ENCODE assay signal across 8 mouse cellular contexts in genomic region chr12:33302070-33302469, GRCm38 (mm10).
A peak's percentile ranks its signal among the peaks of the same experiment; 100 is the strongest.
DNase-seq lines count a peak whose midpoint lies in the region; ATAC-seq and TF ChIP-seq lines count a peak whose summit lies in the region.

No protein-coding gene starts in this region.

- no peak for TF ChIP-seq CTCF in olfactory bulb, adult 2 months (IDR thresholded peaks at IDR 0.05; ENCODE audit: insufficient read depth, low read depth, low read length)

- intact Hi-C loops in heart, postnatal 10 days (cut with DNase I), result loop anchor here (5.0 kb wide), 1 partner anchor 125 kb away; the partner anchor contains the start of gene Twistnb

- H3K27me3 ChIP-seq in lung, embryonic 16.5 days (ENCODE audit: control insufficient read depth, insufficient read depth, low read depth, low read length), result no peaks in the 10 kb centered on the region

- peak overlapping the region; percentile 65 for H3K4me2 ChIP-seq in lung, embryonic 16.5 days (ENCODE audit: low read depth, low read length)

- no peaks in the 10 kb centered on the region for H3K9me3 ChIP-seq in lung, embryonic 16.5 days (ENCODE audit: control insufficient read depth, low read length)

- TF ChIP-seq POLR2A in olfactory bulb, adult 2 months (IDR thresholded peaks at IDR 0.05; ENCODE audit: insufficient read depth, low read depth, low read length), result no peak

- peak; percentile 82 for DNase-seq in CD4-positive, CD25-positive, alpha-beta regulatory T cell, adult 2 months (ENCODE audit: low read depth, low spot score)
- DNase-seq in adrenal gland, adult 8-10 months, result peak; percentile 67
- DNase-seq in fibroblast of lung, adult 2 months (ENCODE audit: low read depth), result peak; percentile 59
- DNase-seq in heart, postnatal 10 days, result peak; percentile 80 to 84
- DNase-seq in kidney, postnatal 36 days, result peak; percentile 79 to 87
- DNase-seq in urinary bladder, postnatal 25 days (ENCODE audit: low spot score), result peak; percentile 27

- H3K36me3 ChIP-seq in lung, embryonic 16.5 days (ENCODE audit: control insufficient read depth, insufficient read depth, low read length), result no peaks in the 10 kb centered on the region

- under 1% methylated on average over 14 of the region's 14 CpGs for WGBS in lung, embryonic 16.5 days
- under 1% methylated on average over 14 of the region's 14 CpGs for WGBS in olfactory bulb, adult 2 months

- ATAC-seq in lung, embryonic 16.5 days (ENCODE audit: low read depth), result peak; percentile 93

- H3K4me1 ChIP-seq in lung, embryonic 16.5 days (replicated peaks; ENCODE audit: control insufficient read depth, insufficient read depth, low read length), result peaks cover 11% of the 10 kb centered on the region
- no peaks in the 10 kb centered on the region; the same call in none of the 2 replicates for H3K4me1 ChIP-seq in olfactory bulb, adult 2 months (ENCODE audit: control insufficient read depth, insufficient read depth, low read length)

- peak overlapping the region; percentile 52 for H3K4me3 ChIP-seq in lung, embryonic 16.5 days (ENCODE audit: low read length)
- peak overlapping the region; percentile 59 for H3K4me3 ChIP-seq in olfactory bulb, adult 2 months (ENCODE audit: insufficient read depth, low read depth, low read length)

- peak overlapping the region; percentile 71 for H3K27ac ChIP-seq in lung, embryonic 16.5 days (ENCODE audit: low read length)
- H3K27ac ChIP-seq in olfactory bulb, adult 2 months (ENCODE audit: insufficient read depth, low read depth, low read length), result no peak overlapping the region

- peak overlapping the region; percentile 37 for H3K9ac ChIP-seq in lung, embryonic 16.5 days (ENCODE audit: low read length)

Comparison
In these comparisons a context has a peak if more than half of its experiments do, and no peak if none do; other contexts are left out.
1. DNase-seq: peak in every context shown above with its lines; median percentile 83 in kidney, postnatal 36 days; 82 in CD4-positive, CD25-positive, alpha-beta regulatory T cell, adult 2 months; 82 in heart, postnatal 10 days; 67 in adrenal gland, adult 8-10 months; 59 in fibroblast of lung, adult 2 months; 27 in urinary bladder, postnatal 25 days.